Mouse (Mus musculus): ENCODE data around the gene Acvr1b. TPM values are rescaled to one million over a fixed set of nuclear protein-coding genes. Genes with fewer than 3 reads are reported as not detected.

The Acvr1b gene
- total and polyA plus RNA-seq, 3 experiments, result under 0.01 TPM; not detected in 2

GRCm38 (mm10) chr15:101197497-101198179 lies 23.8 kb downstream of the Acvr1b start:
- DNase-seq (ENCODE audit: low spot score) (no peak), ATAC-seq (ENCODE audit: extremely low read depth, insufficient number of reproducible peaks, low FRiP score, poor library complexity, severe bottlenecking) (no peak)
- Histone ChIP-seq H3K27me3 (ENCODE audit: insufficient read depth, low read length) (no peaks in the 10 kb centered on the region), H3K9me3 (replicated peaks) (peaks cover 91% of the 10 kb centered on the region), H3K4me1 (ENCODE audit: insufficient read depth, low read depth, low read length) (no peaks in the 10 kb centered on the region), H3K36me3 (replicated peaks) (no peaks in the 10 kb centered on the region), H3K4me3 (ENCODE audit: low read depth, low read length) (no peak overlapping the region)
- TF ChIP-seq GATA1 (IDR thresholded peaks at IDR 0.05; ENCODE audit: borderline replicate concordance, low read length), result no peak
- TF ChIP-seq POLR2AphosphoS5 (IDR thresholded peaks at IDR 0.05; ENCODE audit: insufficient replicate concordance, low read depth, low read length), result no peak
- no peak for TF ChIP-seq GATA2 (IDR thresholded peaks at IDR 0.05; ENCODE audit: borderline replicate concordance, low read depth, low read length)
- TF ChIP-seq CTCF (IDR thresholded peaks at IDR 0.05; ENCODE audit: low read depth, low read length), result no peak
- TF ChIP-seq TAL1 (conservative IDR thresholded peaks at IDR 0.05; ENCODE audit: low read depth, low read length), result no peak

GRCm38 (mm10) chr15:101198218-101198617 lies 24.4 kb downstream of the Acvr1b start:
- Histone ChIP-seq H3K4me3 (ENCODE audit: low read depth, low read length) (no peak overlapping the region), H3K9me3 (replicated peaks) (peaks cover 90% of the 10 kb centered on the region), H3K36me3 (replicated peaks) (no peaks in the 10 kb centered on the region), H3K4me1 (ENCODE audit: insufficient read depth, low read depth, low read length) (no peaks in the 10 kb centered on the region), H3K27me3 (ENCODE audit: insufficient read depth, low read length) (no peaks in the 10 kb centered on the region)
- no peak for ATAC-seq (ENCODE audit: extremely low read depth, insufficient number of reproducible peaks, low FRiP score, poor library complexity, severe bottlenecking)
- TF ChIP-seq GATA1 (IDR thresholded peaks at IDR 0.05; ENCODE audit: borderline replicate concordance, low read length), result no peak
- peak; percentile 4; the same call in 1 of the 2 replicates for TF ChIP-seq CTCF (IDR thresholded peaks at IDR 0.05; ENCODE audit: low read depth, low read length)
- no peak for TF ChIP-seq POLR2AphosphoS5 (IDR thresholded peaks at IDR 0.05; ENCODE audit: insufficient replicate concordance, low read depth, low read length)
- no peak for TF ChIP-seq TAL1 (conservative IDR thresholded peaks at IDR 0.05; ENCODE audit: low read depth, low read length)
- TF ChIP-seq GATA2 (IDR thresholded peaks at IDR 0.05; ENCODE audit: borderline replicate concordance, low read depth, low read length), result no peak
- DNase-seq (ENCODE audit: low spot score), result no peak

- DNase-seq (ENCODE audit: low spot score), result no peak
- H3K4me3 ChIP-seq (ENCODE audit: low read depth, low read length), result no peak overlapping the region
- no peak for ATAC-seq (ENCODE audit: extremely low read depth, insufficient number of reproducible peaks, low FRiP score, poor library complexity, severe bottlenecking)
- no peaks in the 10 kb centered on the region for H3K4me1 ChIP-seq (ENCODE audit: insufficient read depth, low read depth, low read length)
- no peaks in the 10 kb centered on the region for H3K27me3 ChIP-seq (ENCODE audit: insufficient read depth, low read length)
- H3K9me3 ChIP-seq (replicated peaks), result peaks cover 90% of the 10 kb centered on the region
- no peaks in the 10 kb centered on the region for H3K36me3 ChIP-seq (replicated peaks)
- no peak for TF ChIP-seq CTCF (IDR thresholded peaks at IDR 0.05; ENCODE audit: low read depth, low read length)
- no peak for TF ChIP-seq GATA2 (IDR thresholded peaks at IDR 0.05; ENCODE audit: borderline replicate concordance, low read depth, low read length)
- TF ChIP-seq POLR2AphosphoS5 (IDR thresholded peaks at IDR 0.05; ENCODE audit: insufficient replicate concordance, low read depth, low read length), result no peak
- no peak for TF ChIP-seq TAL1 (conservative IDR thresholded peaks at IDR 0.05; ENCODE audit: low read depth, low read length)
- no peak for TF ChIP-seq GATA1 (IDR thresholded peaks at IDR 0.05; ENCODE audit: borderline replicate concordance, low read length)
Measured at GRCm38 (mm10) chr15:101198850-101199249, 25.0 kb downstream of the Acvr1b start.

- ATAC-seq (ENCODE audit: extremely low read depth, insufficient number of reproducible peaks, low FRiP score, poor library complexity, severe bottlenecking), result no peak
- TF ChIP-seq POLR2AphosphoS5 (IDR thresholded peaks at IDR 0.05; ENCODE audit: insufficient replicate concordance, low read depth, low read length), result no peak
- DNase-seq (ENCODE audit: low spot score), result no peak
- Histone ChIP-seq H3K36me3 (replicated peaks) (no peaks in the 10 kb centered on the region), H3K4me3 (ENCODE audit: low read depth, low read length) (no peak overlapping the region), H3K27me3 (ENCODE audit: insufficient read depth, low read length) (no peaks in the 10 kb centered on the region), H3K9me3 (replicated peaks) (peaks cover 79% of the 10 kb centered on the region), H3K4me1 (ENCODE audit: insufficient read depth, low read depth, low read length) (no peaks in the 10 kb centered on the region)
Measured at GRCm38 (mm10) chr15:101200777-101201295, 27.0 kb downstream of the Acvr1b start.

GRCm38 (mm10) chr15:101201414-101201813 lies 27.5 kb downstream of the Acvr1b start:
- Histone ChIP-seq H3K9me3 (replicated peaks) (peaks cover 74% of the 10 kb centered on the region), H3K27me3 (ENCODE audit: insufficient read depth, low read length) (no peaks in the 10 kb centered on the region), H3K4me1 (ENCODE audit: insufficient read depth, low read depth, low read length) (no peaks in the 10 kb centered on the region), H3K4me3 (ENCODE audit: low read depth, low read length) (no peak overlapping the region), H3K36me3 (replicated peaks) (no peaks in the 10 kb centered on the region)
- DNase-seq (ENCODE audit: low spot score) (no peak), ATAC-seq (ENCODE audit: extremely low read depth, insufficient number of reproducible peaks, low FRiP score, poor library complexity, severe bottlenecking) (no peak)
- TF ChIP-seq GATA1 (IDR thresholded peaks at IDR 0.05; ENCODE audit: borderline replicate concordance, low read length) (no peak), CTCF (IDR thresholded peaks at IDR 0.05; ENCODE audit: low read depth, low read length) (no peak), TAL1 (conservative IDR thresholded peaks at IDR 0.05; ENCODE audit: low read depth, low read length) (no peak), GATA2 (IDR thresholded peaks at IDR 0.05; ENCODE audit: borderline replicate concordance, low read depth, low read length) (no peak), POLR2AphosphoS5 (IDR thresholded peaks at IDR 0.05; ENCODE audit: insufficient replicate concordance, low read depth, low read length) (no peak)

- H3K27me3 ChIP-seq (ENCODE audit: insufficient read depth, low read length), result no peaks in the 10 kb centered on the region
- no peak for ATAC-seq (ENCODE audit: extremely low read depth, insufficient number of reproducible peaks, low FRiP score, poor library complexity, severe bottlenecking)
- H3K4me3 ChIP-seq (ENCODE audit: low read depth, low read length), result no peak overlapping the region
- no peaks in the 10 kb centered on the region for H3K36me3 ChIP-seq (replicated peaks)
- H3K4me1 ChIP-seq (ENCODE audit: insufficient read depth, low read depth, low read length), result no peaks in the 10 kb centered on the region
- H3K9me3 ChIP-seq (replicated peaks), result peaks cover 66% of the 10 kb centered on the region
- DNase-seq (ENCODE audit: low spot score), result no peak
- TF ChIP-seq TAL1 (conservative IDR thresholded peaks at IDR 0.05; ENCODE audit: low read depth, low read length), result no peak
- TF ChIP-seq GATA2 (IDR thresholded peaks at IDR 0.05; ENCODE audit: borderline replicate concordance, low read depth, low read length), result no peak
- TF ChIP-seq GATA1 (IDR thresholded peaks at IDR 0.05; ENCODE audit: borderline replicate concordance, low read length), result no peak
- no peak for TF ChIP-seq POLR2AphosphoS5 (IDR thresholded peaks at IDR 0.05; ENCODE audit: insufficient replicate concordance, low read depth, low read length)
- TF ChIP-seq CTCF (IDR thresholded peaks at IDR 0.05; ENCODE audit: low read depth, low read length), result no peak
Measured at GRCm38 (mm10) chr15:101203673-101204072, 29.8 kb downstream of the Acvr1b start.
